Mouse (Mus musculus) liver, adult 2 months (tissue): ENCODE results near the gene Ccnd2.

Experiments used
- CTCF ChIP-seq: fragments of 200-500 bp; IDR thresholded peaks from 2 replicates; pipeline ENCODE4 v1.5.1; 2011; ENCODE audit warnings: low read depth, low read length, control low read depth
- POLR2A ChIP-seq: fragments of 200-500 bp; IDR thresholded peaks from 2 replicates; pipeline ENCODE4 v1.6.1; 2011; ENCODE audit warnings: low read length, control low read depth; ENCODE audit not compliant: insufficient read depth; ENCODE audit errors: extremely low read depth

- TF ChIP-seq CTCF, result no peak
- no peak for TF ChIP-seq POLR2A
Observed at GRCm38 (mm10) chr6:127130377-127130776, 21.6 kb downstream of the Ccnd2 start.
